Mouse (Mus musculus): ENCODE data around the gene Eps15. TPM values are rescaled to one million over a fixed set of nuclear protein-coding genes. Genes with fewer than 3 reads are reported as not detected.

Gene Eps15
- 30.9 and 38.1 TPM in 2 replicates for polyA plus RNA-seq (2012; rRNA removed)

GRCm38 (mm10) chr4:109279689-109280458 is at the start of gene Eps15:
Eps15 (plus strand) TSS chr4:109280268.

GRCm38 (mm10) chr4:109234185-109234584 is 45.9 kb upstream of the Eps15 start, which contains the start of gene Calr4:
Calr4 (plus strand) TSS chr4:109234485.

GRCm38 (mm10) chr4:109406486-109407175 is 126.6 kb downstream of the Eps15 start, which contains the start of gene Ttc39a:
Ttc39a (plus strand) TSS chr4:109406623.

Other genes starting within 250 kb of the Eps15 start
- 82.3 and 110 TPM in 2 replicates for gene Osbpl9, start 78.0 kb upstream of the Eps15 start, polyA plus RNA-seq (2012; rRNA removed)
- 0.27 and 0.78 TPM in 2 replicates for gene Calr4, start 45.8 kb upstream of the Eps15 start, polyA plus RNA-seq (2012; rRNA removed)
- gene Ttc39a, start 126.4 kb downstream of the Eps15 start, polyA plus RNA-seq (2012; rRNA removed) = 1.8 and 3.8 TPM in 2 replicates
- gene Rnf11, start 204.5 kb downstream of the Eps15 start, polyA plus RNA-seq (2012; rRNA removed) = 42.0 and 42.2 TPM in 2 replicates